Mouse (Mus musculus): ENCODE results near the gene Mmp11. TPM values are rescaled to one million over a fixed set of nuclear protein-coding genes. Genes with fewer than 3 reads are reported as not detected.
A peak's percentile ranks its signal among the peaks of the same experiment; 100 is the strongest.

Gene Mmp11
- total and polyA plus RNA-seq, 2 experiments: 0.18 to 1.4 TPM

DNA sequence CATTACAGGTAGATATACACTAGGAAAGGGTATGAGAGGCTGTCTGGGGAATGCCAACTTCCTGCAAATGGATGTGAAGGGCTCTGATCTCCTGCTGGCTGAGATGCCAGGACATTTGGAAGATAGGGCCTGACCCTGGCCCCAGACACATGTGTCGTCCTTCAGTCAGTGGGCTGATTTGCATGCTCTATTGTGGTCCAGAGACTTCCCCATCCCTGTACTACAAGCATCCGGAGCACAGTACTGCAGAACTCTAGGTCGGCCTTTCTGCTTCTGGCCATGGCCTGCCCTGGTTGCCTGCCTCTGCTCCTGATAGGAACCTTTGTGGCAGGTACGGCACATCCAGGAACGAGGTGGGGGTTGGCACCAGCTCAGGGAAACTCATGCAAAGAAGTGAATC, 11.8 kb upstream of the Mmp11 start:
- Histone ChIP-seq H3K4me1 (ENCODE audit: control insufficient read depth, insufficient read depth, low read length) (peaks cover 8% of the 10 kb centered on the region), H3K27me3 (ENCODE audit: control insufficient read depth, insufficient read depth, low read length) (no peaks in the 10 kb centered on the region), H3K79me2 (ENCODE audit: control insufficient read depth, insufficient read depth, low read length) (no peaks in the 10 kb centered on the region), H3K27ac (replicated peaks; ENCODE audit: insufficient read depth, low read depth, low read length) (no peak overlapping the region), H3K9ac (ENCODE audit: low read depth, low read length) (no peak overlapping the region), H3K36me3 (ENCODE audit: control insufficient read depth, insufficient read depth, low read length) (no peaks in the 10 kb centered on the region), H3K4me3 (ENCODE audit: insufficient read depth, low read depth, low read length) (no peak overlapping the region)
- DNase-seq (ENCODE audit: extremely low read depth, low read depth, low spot score): no peak
- 83% methylated on average over 5 of the region's 5 CpGs for WGBS
- no peak for TF ChIP-seq POLR2A (IDR thresholded peaks at IDR 0.05; ENCODE audit: extremely low read depth, insufficient read depth, low read length)
- TF ChIP-seq CTCF (IDR thresholded peaks at IDR 0.05; ENCODE audit: low read depth, low read length): no peak

- TF ChIP-seq POLR2A (IDR thresholded peaks at IDR 0.05; ENCODE audit: extremely low read depth, insufficient read depth, low read length): no peak
- no peak for TF ChIP-seq CTCF (IDR thresholded peaks at IDR 0.05; ENCODE audit: low read depth, low read length)
- 92% methylated on average over 7 of the region's 7 CpGs for WGBS
- DNase-seq (ENCODE audit: extremely low read depth, low read depth, low spot score): no peak
- Histone ChIP-seq H3K36me3 (ENCODE audit: control insufficient read depth, insufficient read depth, low read length) (no peaks in the 10 kb centered on the region), H3K27me3 (ENCODE audit: control insufficient read depth, insufficient read depth, low read length) (no peaks in the 10 kb centered on the region), H3K4me3 (ENCODE audit: insufficient read depth, low read depth, low read length) (no peak overlapping the region), H3K27ac (replicated peaks; ENCODE audit: insufficient read depth, low read depth, low read length) (no peak overlapping the region), H3K4me1 (ENCODE audit: control insufficient read depth, insufficient read depth, low read length) (peaks cover 11% of the 10 kb centered on the region), H3K79me2 (ENCODE audit: control insufficient read depth, insufficient read depth, low read length) (no peaks in the 10 kb centered on the region), H3K9ac (ENCODE audit: low read depth, low read length) (no peak overlapping the region)
Observed at GRCm38 (mm10) chr10:75945896-75946295, 9.6 kb upstream of the Mmp11 start.

DNA sequence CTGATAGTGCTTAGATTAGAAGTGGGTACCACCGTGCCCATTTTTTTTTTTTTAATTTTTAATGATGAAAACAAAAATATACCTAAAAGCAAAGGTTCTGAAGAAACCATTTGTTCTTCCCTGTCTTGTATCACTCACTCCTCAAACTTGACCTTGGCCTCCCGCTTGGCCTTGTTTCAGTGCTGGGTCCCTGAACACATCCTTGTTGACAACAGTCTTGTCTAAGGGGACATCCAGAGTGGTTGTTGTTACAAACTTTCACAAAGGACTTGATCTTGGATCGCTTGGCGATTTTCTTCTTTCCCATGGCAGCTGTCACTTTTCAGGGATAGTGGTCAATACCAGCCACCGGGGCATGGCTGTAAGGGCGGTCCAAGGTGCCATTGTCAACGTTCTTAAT, 8.9 kb upstream of the Mmp11 start:
- Histone ChIP-seq H3K4me3 (ENCODE audit: insufficient read depth, low read depth, low read length) (no peak overlapping the region), H3K27ac (replicated peaks; ENCODE audit: insufficient read depth, low read depth, low read length) (no peak overlapping the region), H3K27me3 (ENCODE audit: control insufficient read depth, insufficient read depth, low read length) (no peaks in the 10 kb centered on the region), H3K79me2 (ENCODE audit: control insufficient read depth, insufficient read depth, low read length) (no peaks in the 10 kb centered on the region), H3K9ac (ENCODE audit: low read depth, low read length) (no peak overlapping the region), H3K36me3 (ENCODE audit: control insufficient read depth, insufficient read depth, low read length) (no peaks in the 10 kb centered on the region), H3K4me1 (ENCODE audit: control insufficient read depth, insufficient read depth, low read length) (peaks cover 11% of the 10 kb centered on the region)
- WGBS: 96% methylated on average over 7 of the region's 7 CpGs
- DNase-seq (ENCODE audit: extremely low read depth, low read depth, low spot score): no peak
- TF ChIP-seq POLR2A (IDR thresholded peaks at IDR 0.05; ENCODE audit: extremely low read depth, insufficient read depth, low read length): no peak
- no peak for TF ChIP-seq CTCF (IDR thresholded peaks at IDR 0.05; ENCODE audit: low read depth, low read length)

GRCm38 (mm10) chr10:75944066-75944772, 7.9 kb upstream of the Mmp11 start:
- Histone ChIP-seq H3K79me2 (ENCODE audit: control insufficient read depth, insufficient read depth, low read length) (no peaks in the 10 kb centered on the region), H3K9ac (ENCODE audit: low read depth, low read length) (no peak overlapping the region), H3K27me3 (ENCODE audit: control insufficient read depth, insufficient read depth, low read length) (no peaks in the 10 kb centered on the region), H3K36me3 (ENCODE audit: control insufficient read depth, insufficient read depth, low read length) (no peaks in the 10 kb centered on the region), H3K4me1 (ENCODE audit: control insufficient read depth, insufficient read depth, low read length) (peaks cover 11% of the 10 kb centered on the region), H3K4me3 (ENCODE audit: insufficient read depth, low read depth, low read length) (no peak overlapping the region), H3K27ac (replicated peaks; ENCODE audit: insufficient read depth, low read depth, low read length) (no peak overlapping the region)
- TF ChIP-seq POLR2A (IDR thresholded peaks at IDR 0.05; ENCODE audit: extremely low read depth, insufficient read depth, low read length) (no peak), CTCF (IDR thresholded peaks at IDR 0.05; ENCODE audit: low read depth, low read length) (no peak)
- DNase-seq (ENCODE audit: extremely low read depth, low read depth, low spot score): peak; percentile 87
- 19% methylated on average over 11 of the region's 11 CpGs for WGBS

- H3K4me3 ChIP-seq (ENCODE audit: insufficient read depth, low read depth, low read length): no peak within 1 kb of the TSS
- peak; percentile 72 for DNase-seq (ENCODE audit: extremely low read depth, low read depth, low spot score)
- H3K27me3 ChIP-seq (ENCODE audit: control insufficient read depth, insufficient read depth, low read length): no peaks in the 10 kb centered on the region
- TF ChIP-seq CTCF (IDR thresholded peaks at IDR 0.05; ENCODE audit: low read depth, low read length): no peak
- no peak for TF ChIP-seq POLR2A (IDR thresholded peaks at IDR 0.05; ENCODE audit: extremely low read depth, insufficient read depth, low read length)
- no peak within 1 kb of the TSS for H3K9ac ChIP-seq (ENCODE audit: low read depth, low read length)
- peaks cover 15% of the 10 kb centered on the region for H3K4me1 ChIP-seq (ENCODE audit: control insufficient read depth, insufficient read depth, low read length)
- no peaks in the 10 kb centered on the region for H3K79me2 ChIP-seq (ENCODE audit: control insufficient read depth, insufficient read depth, low read length)
- H3K27ac ChIP-seq (replicated peaks; ENCODE audit: insufficient read depth, low read depth, low read length): no peak within 1 kb of the TSS
- 50% methylated on average over 15 of the region's 15 CpGs for WGBS
- H3K36me3 ChIP-seq (ENCODE audit: control insufficient read depth, insufficient read depth, low read length): peaks cover 2% of the 10 kb centered on the region
Observed at GRCm38 (mm10) chr10:75942736-75943477, 6.6 kb upstream of the Mmp11 start, which contains the start of gene Vpreb3. Gene Vpreb3 (plus strand): TSS chr10:75943057.
